Mouse (Mus musculus): ENCODE measurements around the gene Grip1.

DNA sequence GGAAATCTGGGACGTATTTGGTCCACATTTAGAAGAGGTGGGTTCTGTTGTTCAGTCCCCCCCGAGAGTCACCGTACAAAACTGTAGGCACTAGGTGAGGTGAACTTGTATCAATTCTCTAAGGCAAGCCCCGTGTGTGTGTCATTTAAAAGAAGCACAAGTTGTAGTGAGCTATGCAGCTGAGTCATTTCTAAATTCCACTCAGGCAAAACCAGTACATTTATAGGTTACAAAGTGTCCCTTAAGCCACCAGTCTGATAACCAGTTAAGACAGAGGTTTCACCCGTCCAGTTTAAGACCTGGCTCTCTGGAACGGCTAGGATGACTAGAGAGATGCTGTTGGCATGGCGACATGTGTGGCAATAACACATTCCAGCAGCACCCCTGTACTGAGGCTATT, 351.5 kb downstream of the Grip1 start:
- no peak for TF ChIP-seq CTCF (IDR thresholded peaks at IDR 0.05)
- no peak for TF ChIP-seq EP300 (IDR thresholded peaks at IDR 0.05)
